20 mouse cellular contexts compared by ENCODE assay signal in the genomic region with DNA sequence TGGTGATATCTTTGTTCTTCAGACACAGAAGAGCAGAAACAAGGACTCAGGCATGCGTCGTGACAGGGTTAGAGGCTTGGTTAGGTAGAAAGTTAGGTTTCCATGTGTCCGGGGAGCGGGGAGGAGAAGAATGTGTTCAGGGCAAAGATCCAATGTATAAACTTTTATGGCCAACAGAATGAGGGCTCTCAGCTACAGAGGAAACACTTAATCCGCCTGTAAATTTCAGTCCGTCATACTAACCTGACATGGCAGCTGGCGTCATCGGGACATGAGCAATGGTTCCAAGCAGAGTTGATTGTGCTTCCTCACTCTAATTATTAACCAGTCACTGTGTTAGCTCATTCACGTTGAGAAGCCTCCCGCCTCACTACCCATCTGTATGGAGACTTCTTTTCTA.
DNase-seq lines count a peak whose midpoint lies in the region; ATAC-seq lines count a peak whose summit lies in the region.
"Had no signal": no experiment of that assay in that cellular context is flagged by ENCODE, and none has a peak within 500 bp of the region (broad histone marks: within the 10 kb centered on the region; RNA-seq: fewer than 3 reads in every experiment).

No protein-coding gene starts in this region.

- no peak for ATAC-seq in kidney, embryonic 14.5 days (ENCODE audit: low FRiP score, low TSS enrichment)
- ATAC-seq in intestine, embryonic 16.5 days = peak; percentile 61
- ATAC-seq in kidney, embryonic 16.5 days (ENCODE audit: low FRiP score, low TSS enrichment) = 0 out of 2 replicates have a peak, but pooled peaks have one; percentile 9
- no peak for ATAC-seq in monocyte, adult 5-6 weeks (replicated peaks; ENCODE audit: insufficient number of reproducible peaks, low FRiP score, low TSS enrichment, poor library complexity, severe bottlenecking)
- ATAC-seq in liver, embryonic 12.5 days = no peak
- ATAC-seq: activated CD4-positive, CD25-positive, alpha-beta regulatory T cell, adult 4 months; hindbrain, embryonic 16.5 days; Patski had no signal

- H3K36me3 ChIP-seq in kidney, embryonic 14.5 days (ENCODE audit: control insufficient read depth, insufficient read depth, low read length) = no peaks in the 10 kb centered on the region
- no peaks in the 10 kb centered on the region for H3K36me3 ChIP-seq in intestine, embryonic 16.5 days (ENCODE audit: control insufficient read depth, insufficient read depth, low read length)
- no peaks in the 10 kb centered on the region for H3K36me3 ChIP-seq in kidney, embryonic 16.5 days (ENCODE audit: insufficient read depth, low read length)
- H3K36me3 ChIP-seq in liver, embryonic 12.5 days = no peaks in the 10 kb centered on the region
- H3K36me3 ChIP-seq: embryonic facial prominence, embryonic 15.5 days; midbrain, embryonic 12.5 days had no signal

- 54% methylated on average over 10 of the region's 10 CpGs for WGBS in kidney, embryonic 14.5 days
- WGBS in intestine, embryonic 16.5 days = 35% methylated on average over 10 of the region's 10 CpGs
- 41% methylated on average over 10 of the region's 10 CpGs for WGBS in kidney, embryonic 16.5 days
- 78% methylated on average over 10 of the region's 10 CpGs for WGBS in liver, embryonic 12.5 days (ENCODE audit: insufficient replicate concordance)

- no peak overlapping the region for H3K4me3 ChIP-seq in kidney, embryonic 14.5 days (ENCODE audit: low read length)
- no peak overlapping the region for H3K4me3 ChIP-seq in intestine, embryonic 16.5 days (ENCODE audit: low read length)
- no peak overlapping the region for H3K4me3 ChIP-seq in kidney, embryonic 16.5 days (ENCODE audit: low read length)
- no peak overlapping the region for H3K4me3 ChIP-seq in liver, embryonic 12.5 days
- H3K4me3 ChIP-seq: embryonic facial prominence, embryonic 15.5 days; midbrain, embryonic 12.5 days; myocyte had no signal

- no peak overlapping the region for H3K27ac ChIP-seq in kidney, embryonic 14.5 days (ENCODE audit: low read depth, low read length)
- H3K27ac ChIP-seq in intestine, embryonic 16.5 days (ENCODE audit: low read length) = 0 out of 2 replicates have a peak overlapping the region, but pooled peaks have one; percentile 46
- H3K27ac ChIP-seq in kidney, embryonic 16.5 days (ENCODE audit: low read length) = no peak overlapping the region; the same call in 1 of the 2 replicates
- H3K27ac ChIP-seq in liver, embryonic 12.5 days = no peak overlapping the region
- H3K27ac ChIP-seq: embryonic facial prominence, embryonic 15.5 days; midbrain, embryonic 12.5 days had no signal

- H3K9ac ChIP-seq in kidney, embryonic 14.5 days (ENCODE audit: low read depth, low read length) = no peak overlapping the region
- no peak overlapping the region for H3K9ac ChIP-seq in intestine, embryonic 16.5 days (ENCODE audit: low read depth, low read length)
- H3K9ac ChIP-seq in kidney, embryonic 16.5 days (replicated peaks; ENCODE audit: low read length) = no peak overlapping the region
- H3K9ac ChIP-seq in liver, embryonic 12.5 days = no peak overlapping the region
- H3K9ac ChIP-seq: embryonic facial prominence, embryonic 15.5 days; midbrain, embryonic 12.5 days had no signal

- H3K9me3 ChIP-seq in kidney, embryonic 14.5 days (ENCODE audit: control insufficient read depth, low read length) = no peaks in the 10 kb centered on the region
- H3K9me3 ChIP-seq in intestine, embryonic 16.5 days (ENCODE audit: control insufficient read depth, low read length) = no peaks in the 10 kb centered on the region
- H3K9me3 ChIP-seq in kidney, embryonic 16.5 days (ENCODE audit: low read length) = no peaks in the 10 kb centered on the region
- no peaks in the 10 kb centered on the region for H3K9me3 ChIP-seq in liver, embryonic 12.5 days (replicated peaks)
- H3K9me3 ChIP-seq: embryonic facial prominence, embryonic 15.5 days; midbrain, embryonic 12.5 days had no signal

- peak; percentile 69 for DNase-seq in kidney, adult 11 months
- peak; percentile 38 for DNase-seq in retina, embryonic 14.5 days (ENCODE audit: low spot score)
- DNase-seq in spleen, postnatal 4 days (ENCODE audit: low spot score in 2 of 2) = no peak
- DNase-seq: adrenal gland, postnatal 25 days; cerebellum, adult 8-10 months; gastrocnemius, postnatal 25 days; lung, adult 18-20 months; right cerebral cortex, adult 18-20 months had no signal

- H3K27me3 ChIP-seq in kidney, embryonic 14.5 days (ENCODE audit: control insufficient read depth, insufficient read depth, low read length) = no peaks in the 10 kb centered on the region
- no peaks in the 10 kb centered on the region for H3K27me3 ChIP-seq in intestine, embryonic 16.5 days (replicated peaks; ENCODE audit: control insufficient read depth, insufficient read depth, low read length)
- no peaks in the 10 kb centered on the region for H3K27me3 ChIP-seq in kidney, embryonic 16.5 days (ENCODE audit: insufficient read depth, low read length)
- no peaks in the 10 kb centered on the region for H3K27me3 ChIP-seq in liver, embryonic 12.5 days (replicated peaks)
- H3K27me3 ChIP-seq: embryonic facial prominence, embryonic 15.5 days; midbrain, embryonic 12.5 days; Patski had no signal

- H3K4me1 ChIP-seq in kidney, embryonic 14.5 days (ENCODE audit: control insufficient read depth, insufficient read depth, low read length) = peaks cover 6% of the 10 kb centered on the region; the same call in 1 of the 2 replicates
- H3K4me1 ChIP-seq in intestine, embryonic 16.5 days (ENCODE audit: control insufficient read depth, insufficient read depth, low read length) = peaks cover 7% of the 10 kb centered on the region
- peaks cover 18% of the 10 kb centered on the region; the same call in 1 of the 2 replicates for H3K4me1 ChIP-seq in kidney, embryonic 16.5 days (ENCODE audit: insufficient read depth, low read length)
- H3K4me1 ChIP-seq in liver, embryonic 12.5 days = peaks cover 16% of the 10 kb centered on the region
- H3K4me1 ChIP-seq: embryonic facial prominence, embryonic 15.5 days had no signal

- no peak overlapping the region for H3K4me2 ChIP-seq in kidney, embryonic 14.5 days (replicated peaks; ENCODE audit: low read depth, low read length)
- peak overlapping the region; percentile 4; the same call in 1 of the 2 replicates for H3K4me2 ChIP-seq in intestine, embryonic 16.5 days (ENCODE audit: low read depth, low read length)
- no peak overlapping the region for H3K4me2 ChIP-seq in kidney, embryonic 16.5 days (replicated peaks; ENCODE audit: low read depth, low read length)
- no peak overlapping the region for H3K4me2 ChIP-seq in liver, embryonic 12.5 days
- H3K4me2 ChIP-seq: embryonic facial prominence, embryonic 15.5 days; heart, embryonic 11.5 days; midbrain, embryonic 12.5 days had no signal

Comparison
In these comparisons a context has a peak if more than half of its experiments do, and no peak if none do; other contexts are left out.
1. ATAC-seq: peak in intestine, embryonic 16.5 days (single experiment) and kidney, embryonic 16.5 days (single experiment); none in kidney, embryonic 14.5 days (single experiment), monocyte, adult 5-6 weeks (single experiment) and liver, embryonic 12.5 days (single experiment).
2. DNase-seq: peak in kidney, adult 11 months (single experiment) and retina, embryonic 14.5 days (single experiment); none in spleen, postnatal 4 days (0 of 2).